Mouse (Mus musculus) hindbrain, embryonic 11.5 days (tissue): ENCODE measurements around the gene Kcnip4. TPM values are rescaled to one million over a fixed set of nuclear protein-coding genes. Genes with fewer than 3 reads are reported as not detected.

Source experiments
- ATAC-seq: fragments of 200-750 bp; cut with Nextera tagmentation; 2 replicates; pipeline ENCODE4 v1.8.0; 2017; ENCODE audit warnings: mild to moderate bottlenecking, moderate TSS enrichment, moderate library complexity; ENCODE audit not compliant: low FRiP score
- DNase-seq: peaks from one replicate; pipeline ENCODE4 v3.0.0-alpha.2; 2015; ENCODE audit warnings: low spot score
- H3K27ac ChIP-seq: fragments of 300-500 bp; sonication (generic); 2 replicates; pipeline ENCODE4 v1.5.1; 2014; ENCODE audit warnings: mild to moderate bottlenecking, low read depth, low read length
- H3K27me3 ChIP-seq: fragments of 300-500 bp; sonication (generic); 2 replicates; pipeline ENCODE4 v1.6.1; 2014; ENCODE audit warnings: mild to moderate bottlenecking, low read length, moderate library complexity, mixed read lengths; ENCODE audit not compliant: control insufficient read depth, insufficient read depth
- H3K36me3 ChIP-seq: fragments of 300-500 bp; sonication (generic); 2 replicates; pipeline ENCODE4 v1.6.1; 2014; ENCODE audit warnings: mild to moderate bottlenecking, low read length, moderate library complexity, mixed read lengths; ENCODE audit not compliant: control insufficient read depth, insufficient read depth
- H3K4me1 ChIP-seq: fragments of 300-500 bp; sonication (generic); replicated peaks from 2 replicates; pipeline ENCODE4 v1.6.1; 2014; ENCODE audit warnings: low read length, mixed read lengths; ENCODE audit not compliant: control insufficient read depth, insufficient read depth
- H3K4me2 ChIP-seq: fragments of 300-500 bp; sonication (generic); replicated peaks from 2 replicates; pipeline ENCODE4 v1.6.1; 2014; ENCODE audit warnings: mild to moderate bottlenecking, low read depth, low read length
- H3K4me3 ChIP-seq: fragments of 300-500 bp; sonication (generic); 2 replicates; pipeline ENCODE4 v1.5.1; 2014; ENCODE audit warnings: low read depth, low read length
- H3K9ac ChIP-seq: fragments of 300-500 bp; sonication (generic); 2 replicates; pipeline ENCODE4 v1.6.1; 2014; ENCODE audit warnings: low read depth, low read length
- H3K9me3 ChIP-seq: fragments of 300-500 bp; sonication (generic); 2 replicates; pipeline ENCODE4 v1.6.1; 2016; ENCODE audit warnings: low read length; ENCODE audit not compliant: control insufficient read depth
- WGBS: fragments of 180-500 bp; shearing (Covaris S2); extraction: QIAGEN DNeasy Blood & Tissue Kit; methylation state at CpG from one replicate; pipeline ENCODE4 v1.1.7; 2014; 5-methylcytosine and 5-hydroxymethylcytosine counted together
- polyA plus RNA-seq: library from polyadenylated mRNA; unstranded; fragments of >200 nt; fragmentation: Nextera tagmentation; extraction: Ambion mirVana; gene quantifications from 2 replicates; pipeline ENCODE4 v1.2.1, GENCODE M21; 2014

Kcnip4 gene
- polyA plus RNA-seq, 1 experiment from 2014 or later: 4.2 TPM

DNA sequence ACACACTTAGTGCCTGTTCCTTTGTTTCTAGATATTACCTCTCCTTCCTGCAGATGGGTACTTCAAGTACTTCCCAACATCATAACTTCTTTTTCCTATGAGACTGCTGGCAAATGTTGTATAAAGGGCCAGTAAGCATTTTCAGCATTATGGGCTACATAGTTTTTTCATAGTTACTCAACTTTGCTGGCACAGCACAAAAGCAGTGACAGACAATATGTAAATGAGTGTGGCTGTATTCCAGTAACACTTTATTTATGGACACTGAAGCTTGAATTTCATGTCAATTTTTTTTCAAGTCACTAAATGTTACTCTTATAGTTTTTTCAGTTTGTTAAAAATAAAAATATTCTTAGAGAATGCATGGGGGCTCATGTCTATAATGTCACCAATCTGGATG lies 105.0 kb downstream of the Kcnip4 start:
- H3K9ac ChIP-seq: no peak overlapping the region
- no peak overlapping the region for H3K4me2 ChIP-seq
- no peaks in the 10 kb centered on the region for H3K36me3 ChIP-seq
- H3K27ac ChIP-seq: no peak overlapping the region
- DNase-seq (no peak), ATAC-seq (no peak)
- H3K27me3 ChIP-seq: no peaks in the 10 kb centered on the region
- H3K4me1 ChIP-seq: no peaks in the 10 kb centered on the region
- no peaks in the 10 kb centered on the region for H3K9me3 ChIP-seq
- no peak overlapping the region for H3K4me3 ChIP-seq

GRCm38 (mm10) chr5:49408351-49408750 lies 116.4 kb downstream of the Kcnip4 start:
- no peak for ATAC-seq
- Histone ChIP-seq H3K4me2 (no peak overlapping the region), H3K4me1 (no peaks in the 10 kb centered on the region), H3K9ac (no peak overlapping the region), H3K9me3 (no peaks in the 10 kb centered on the region), H3K27me3 (no peaks in the 10 kb centered on the region), H3K27ac (no peak overlapping the region), H3K36me3 (no peaks in the 10 kb centered on the region), H3K4me3 (no peak overlapping the region)
- WGBS: 67% methylated on average over 1 of the region's 1 CpGs
- no peak for DNase-seq

DNA sequence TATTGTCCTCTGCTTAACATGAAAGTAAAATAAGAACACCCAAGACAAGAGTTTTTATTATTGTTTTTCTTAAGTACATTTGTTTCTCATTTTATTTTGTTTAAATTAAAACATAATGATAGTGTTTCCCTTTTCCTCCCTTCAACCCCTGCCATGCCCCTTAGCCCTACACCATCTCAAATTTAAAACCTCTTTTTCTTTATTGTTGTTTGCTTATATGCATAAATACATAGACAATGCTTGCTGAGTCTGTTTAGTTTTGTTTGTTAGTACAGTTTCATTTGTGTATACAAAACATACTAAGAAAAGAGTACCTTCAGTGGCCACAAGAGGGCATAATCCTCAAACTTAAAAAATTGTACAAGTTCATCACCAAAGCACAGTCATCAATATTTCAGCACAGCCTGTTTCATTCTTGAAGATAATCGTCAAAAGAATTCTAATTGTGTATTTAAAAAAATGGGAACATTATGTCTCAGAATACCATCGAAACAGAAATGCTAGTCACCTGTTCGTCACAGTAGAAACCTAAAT lies 154.1 kb downstream of the Kcnip4 start:
- 51% methylated on average over 3 of the region's 3 CpGs for WGBS
- no peaks in the 10 kb centered on the region for H3K36me3 ChIP-seq
- ATAC-seq (no peak), DNase-seq (peak; percentile 63)
- H3K9ac ChIP-seq: no peak overlapping the region
- no peak overlapping the region for H3K27ac ChIP-seq
- no peaks in the 10 kb centered on the region for H3K9me3 ChIP-seq
- no peak overlapping the region for H3K4me2 ChIP-seq
- H3K4me1 ChIP-seq: no peaks in the 10 kb centered on the region
- no peak overlapping the region for H3K4me3 ChIP-seq
- no peaks in the 10 kb centered on the region for H3K27me3 ChIP-seq

- H3K9ac ChIP-seq: no peak overlapping the region
- no peak overlapping the region for H3K4me2 ChIP-seq
- no peak overlapping the region for H3K27ac ChIP-seq
- ATAC-seq: peak; percentile 58; the same call in 1 of the 2 replicates
- WGBS: 55% methylated on average over 13 of the region's 13 CpGs
- no peaks in the 10 kb centered on the region for H3K36me3 ChIP-seq
- no peaks in the 10 kb centered on the region for H3K9me3 ChIP-seq
- H3K27me3 ChIP-seq: no peaks in the 10 kb centered on the region
- peak; percentile 63 for DNase-seq
- no peaks in the 10 kb centered on the region for H3K4me1 ChIP-seq
- no peak overlapping the region for H3K4me3 ChIP-seq
These were observed 155.9 kb downstream of the Kcnip4 start for GRCm38 (mm10) chr5:49368636-49369423.

DNA sequence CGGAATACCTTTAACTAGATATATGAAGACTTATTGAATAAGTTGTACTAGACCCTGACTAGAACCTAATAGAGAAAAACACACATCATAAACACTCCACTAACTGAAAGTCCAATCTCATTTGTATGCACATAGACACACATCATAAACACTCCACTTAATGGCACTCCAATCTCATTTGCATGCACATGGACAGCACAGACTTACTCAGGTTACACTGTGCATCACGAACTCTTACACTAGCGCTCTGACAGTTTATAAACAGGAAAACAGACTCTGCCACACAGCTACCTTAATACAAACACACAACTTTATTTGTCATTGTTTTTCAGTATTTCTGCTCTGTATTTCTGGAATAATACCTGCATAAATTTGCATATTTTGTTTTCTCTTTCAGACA lies 168.3 kb downstream of the Kcnip4 start:
- H3K9ac ChIP-seq: no peak overlapping the region
- no peaks in the 10 kb centered on the region for H3K27me3 ChIP-seq
- H3K4me3 ChIP-seq: no peak overlapping the region
- no peaks in the 10 kb centered on the region for H3K9me3 ChIP-seq
- DNase-seq: no peak
- H3K36me3 ChIP-seq: no peaks in the 10 kb centered on the region
- no peak for ATAC-seq
- H3K4me1 ChIP-seq: no peaks in the 10 kb centered on the region
- H3K4me2 ChIP-seq: no peak overlapping the region
- WGBS: 84% methylated on average over 3 of the region's 3 CpGs
- no peak overlapping the region for H3K27ac ChIP-seq

GRCm38 (mm10) chr5:49352061-49352460 lies 172.6 kb downstream of the Kcnip4 start:
- no peaks in the 10 kb centered on the region for H3K36me3 ChIP-seq
- H3K4me2 ChIP-seq: no peak overlapping the region
- ATAC-seq (no peak), DNase-seq (no peak)
- no peaks in the 10 kb centered on the region for H3K27me3 ChIP-seq
- no peak overlapping the region for H3K4me3 ChIP-seq
- 75% methylated on average over 5 of the region's 5 CpGs for WGBS
- no peaks in the 10 kb centered on the region for H3K4me1 ChIP-seq
- H3K27ac ChIP-seq: no peak overlapping the region
- H3K9ac ChIP-seq: no peak overlapping the region
- no peaks in the 10 kb centered on the region for H3K9me3 ChIP-seq

GRCm38 (mm10) chr5:49350126-49350909 lies 174.4 kb downstream of the Kcnip4 start:
- 29% methylated on average over 4 of the region's 4 CpGs for WGBS
- peak; percentile 65; the same call in 1 of the 2 replicates for ATAC-seq
- peak; percentile 72 for DNase-seq
- no peaks in the 10 kb centered on the region for H3K4me1 ChIP-seq
- H3K4me3 ChIP-seq: no peak overlapping the region
- H3K27ac ChIP-seq: no peak overlapping the region
- H3K36me3 ChIP-seq: no peaks in the 10 kb centered on the region
- no peak overlapping the region for H3K9ac ChIP-seq
- no peaks in the 10 kb centered on the region for H3K27me3 ChIP-seq
- H3K4me2 ChIP-seq: no peak overlapping the region
- no peaks in the 10 kb centered on the region for H3K9me3 ChIP-seq

DNA sequence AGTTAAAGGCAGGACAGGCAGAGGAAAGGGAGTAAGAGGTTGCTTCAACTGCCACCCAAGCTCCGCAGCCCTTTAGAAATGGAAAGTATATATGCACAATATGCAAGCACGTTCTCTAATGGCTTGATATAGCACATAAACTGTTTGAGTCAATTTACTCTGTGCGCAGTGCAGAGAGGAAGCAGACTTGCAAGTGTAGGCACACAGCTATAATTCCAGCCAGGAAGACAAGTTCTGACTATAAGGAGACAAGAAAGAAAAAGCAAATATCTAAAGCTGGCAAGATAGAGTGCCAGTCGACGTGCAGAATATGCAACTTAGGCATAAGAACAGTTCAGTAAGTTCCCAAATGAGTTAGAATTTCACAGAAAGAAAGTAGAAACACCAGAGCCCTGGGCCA lies 175.2 kb downstream of the Kcnip4 start:
- DNase-seq (no peak), ATAC-seq (no peak)
- H3K27me3 ChIP-seq: no peaks in the 10 kb centered on the region
- no peak overlapping the region for H3K4me2 ChIP-seq
- 90% methylated on average over 5 of the region's 5 CpGs for WGBS
- no peak overlapping the region for H3K4me3 ChIP-seq
- H3K4me1 ChIP-seq: no peaks in the 10 kb centered on the region
- H3K27ac ChIP-seq: no peak overlapping the region
- no peaks in the 10 kb centered on the region for H3K9me3 ChIP-seq
- no peaks in the 10 kb centered on the region for H3K36me3 ChIP-seq
- no peak overlapping the region for H3K9ac ChIP-seq
